Mouse (Mus musculus): ENCODE measurements around the gene Olfr368.
A peak's percentile ranks its signal among the peaks of the same experiment; 100 is the strongest.

Gene Olfr368

DNA sequence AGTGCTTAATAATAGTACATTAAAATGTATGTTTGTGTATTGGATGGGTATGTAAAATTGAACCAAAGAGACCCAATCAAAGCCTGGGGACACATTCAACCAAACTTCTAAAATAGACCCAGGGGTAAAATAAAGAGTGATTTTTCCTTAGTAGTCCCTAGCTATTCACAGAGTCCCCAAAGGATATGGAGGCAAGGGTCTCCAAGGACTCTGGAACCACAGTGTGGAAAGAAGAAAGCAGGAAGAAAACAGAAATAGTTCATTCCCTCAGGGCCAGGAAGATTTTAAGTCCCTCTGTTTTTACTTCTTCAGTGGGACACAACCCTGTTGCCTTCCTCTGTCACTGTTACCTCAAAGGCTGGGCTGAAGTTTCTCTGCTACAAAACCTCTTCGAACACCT, at the start of gene Olfr368:
TSS of gene Olfr368 (plus strand) at position 301 of the 400 bp plus-strand sequence.
- DNase-seq (ENCODE audit: inconsistent ontology term), result no peak

GRCm38 (mm10) chr2:37333321-37333720, 7.0 kb downstream of the Olfr368 start:
- DNase-seq (ENCODE audit: inconsistent ontology term), result no peak

DNA sequence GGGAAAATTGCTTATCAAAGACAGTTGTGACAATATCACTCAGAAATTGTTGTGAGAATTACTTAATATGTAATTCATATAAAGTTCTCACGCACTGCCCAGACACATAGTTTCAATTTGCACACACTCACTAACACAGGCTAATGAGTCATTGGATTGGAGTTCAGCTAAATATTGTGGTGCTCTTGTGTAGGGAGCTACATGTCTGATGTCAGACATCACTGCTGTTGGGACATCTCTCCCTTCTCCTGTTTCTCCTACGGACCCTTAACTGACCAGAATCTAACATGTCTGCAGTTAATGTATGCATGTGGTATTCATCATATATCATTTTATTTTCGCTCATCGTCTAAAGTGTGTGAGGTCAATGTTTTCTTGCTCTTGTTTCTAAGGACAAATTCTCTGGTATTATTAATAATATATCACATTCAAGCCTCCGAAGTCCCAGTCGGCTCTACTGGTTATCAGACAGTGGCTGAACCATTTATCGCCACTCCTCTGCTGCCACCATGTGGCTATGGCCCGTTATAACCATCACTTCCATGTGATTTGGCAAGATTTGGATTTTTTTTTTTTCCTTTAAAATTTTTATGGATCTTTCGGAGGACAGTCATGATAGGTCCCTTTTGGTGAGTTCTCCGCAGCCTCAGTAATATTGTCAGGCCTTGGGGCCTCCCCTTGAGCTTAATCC, 12.3 kb downstream of the Olfr368 start:
- peak; percentile 28 for DNase-seq (ENCODE audit: inconsistent ontology term)

- DNase-seq (ENCODE audit: inconsistent ontology term), result no peak
These were observed 25.4 kb downstream of the Olfr368 start for GRCm38 (mm10) chr2:37351671-37352070.

DNA sequence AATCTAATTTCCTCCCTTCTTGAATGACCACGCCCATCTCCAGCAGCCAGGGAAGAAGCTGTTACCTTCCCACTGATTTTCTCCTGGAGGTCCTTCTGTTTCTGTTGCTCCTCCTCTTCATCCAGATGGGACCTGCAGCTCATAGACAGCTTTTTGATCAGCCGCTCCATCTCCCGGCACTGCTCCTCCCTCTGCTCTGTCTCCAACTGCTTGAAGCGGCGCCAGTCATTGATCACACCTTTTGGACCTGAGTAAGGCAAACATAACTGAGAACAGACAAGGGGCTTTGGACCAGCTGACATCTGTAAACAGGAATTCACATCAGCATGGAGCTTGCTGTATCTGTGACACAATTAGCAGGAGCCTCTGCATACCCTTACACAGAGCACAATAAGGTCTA, 29.3 kb downstream of the Olfr368 start:
- DNase-seq (ENCODE audit: inconsistent ontology term), result no peak

GRCm38 (mm10) chr2:37358633-37359540, 32.6 kb downstream of the Olfr368 start, which contains the start of gene Pdcl:
Gene Pdcl (minus strand): TSS chr2:37359332.
- DNase-seq (ENCODE audit: inconsistent ontology term), result peak; percentile 96

- no peak for DNase-seq (ENCODE audit: inconsistent ontology term)
These were observed 33.6 kb downstream of the Olfr368 start for GRCm38 (mm10) chr2:37359908-37360307.

DNA sequence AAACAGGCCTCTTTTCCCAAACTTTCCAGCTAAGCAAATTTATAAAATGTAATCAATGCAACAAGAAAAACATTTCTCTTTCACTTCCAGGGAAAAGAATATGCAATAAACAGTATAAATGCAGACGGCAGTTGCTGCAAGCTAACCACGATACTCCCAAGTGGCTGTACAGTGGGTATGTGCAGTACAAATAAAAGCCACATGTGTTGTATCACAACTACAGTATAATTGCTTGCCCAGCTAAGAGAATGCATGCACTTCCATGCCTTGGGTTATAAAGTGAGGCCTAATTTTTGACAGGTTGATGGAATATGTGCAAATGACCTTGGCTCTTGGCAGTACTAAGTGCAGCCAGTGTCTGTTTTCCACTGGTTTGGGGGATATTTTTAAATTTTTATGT, 44.3 kb downstream of the Olfr368 start:
- DNase-seq (ENCODE audit: inconsistent ontology term), result no peak

GRCm38 (mm10) chr2:37376018-37376417, 49.7 kb downstream of the Olfr368 start:
- DNase-seq (ENCODE audit: inconsistent ontology term), result no peak

DNA sequence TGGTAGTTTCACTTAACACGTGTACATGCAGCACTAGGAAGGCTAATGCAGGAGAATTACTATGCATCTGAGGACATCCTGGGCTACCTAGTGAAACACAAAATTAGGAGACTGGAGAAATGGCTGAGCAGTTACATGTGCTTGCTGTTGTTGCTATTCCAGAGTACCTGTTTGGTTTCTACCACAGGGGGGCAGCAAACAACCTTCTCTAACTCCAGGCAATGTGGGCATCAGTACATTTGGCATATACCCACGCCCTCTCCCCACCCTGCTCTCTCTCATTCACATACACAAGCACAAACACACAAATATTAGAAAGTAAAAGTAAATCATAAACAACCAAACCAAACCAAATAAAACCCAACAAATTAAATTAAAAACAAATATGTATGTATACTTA, 53.9 kb downstream of the Olfr368 start:
- DNase-seq (ENCODE audit: inconsistent ontology term), result peak; percentile 43

Measured in Muller cell, postnatal 12 days (primary cell).